Mouse (Mus musculus): Measurements from ENCODE around the gene Olfr1406.
"Not testable (repeated sequence)": the region's sequence is repeated elsewhere in the genome, so short reads cannot be mapped to it uniquely, and the experiment has no call there.

The Olfr1406 gene

DNA sequence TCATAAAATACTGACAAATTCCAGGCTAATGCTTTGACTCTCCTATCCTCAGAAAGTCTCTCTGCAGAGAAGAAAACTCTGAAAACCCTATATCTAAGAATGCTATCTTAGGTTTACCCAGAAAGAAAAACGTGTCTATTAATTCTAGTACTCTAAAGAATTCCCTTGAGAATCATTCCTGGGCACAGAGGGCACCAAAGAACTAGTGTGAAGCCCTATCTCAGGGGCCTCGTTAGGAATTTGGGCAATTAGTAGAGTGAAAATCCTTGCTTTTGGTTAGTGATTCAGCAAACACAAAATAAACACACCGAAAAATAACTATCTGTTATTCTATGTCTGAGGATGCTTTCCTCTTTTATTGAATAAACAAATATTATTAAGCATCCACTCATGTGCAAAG lies at the start of gene Olfr1406:
Olfr1406 (minus strand) TSS at position 101 of the 400 bp plus-strand sequence.
- DNase-seq (ENCODE audit: low read depth), result no peak

GRCm38 (mm10) chr1:173237004-173237403 lies 46.6 kb upstream of the Olfr1406 start:
- not testable (repeated sequence) for DNase-seq (ENCODE audit: low read depth)

GRCm38 (mm10) chr1:173227081-173227480 lies 36.6 kb upstream of the Olfr1406 start, which contains the start of gene Fcer1a:
Gene Fcer1a, minus strand, starts transcription at chr1:173227214.
- DNase-seq (ENCODE audit: low read depth), result no peak

DNA sequence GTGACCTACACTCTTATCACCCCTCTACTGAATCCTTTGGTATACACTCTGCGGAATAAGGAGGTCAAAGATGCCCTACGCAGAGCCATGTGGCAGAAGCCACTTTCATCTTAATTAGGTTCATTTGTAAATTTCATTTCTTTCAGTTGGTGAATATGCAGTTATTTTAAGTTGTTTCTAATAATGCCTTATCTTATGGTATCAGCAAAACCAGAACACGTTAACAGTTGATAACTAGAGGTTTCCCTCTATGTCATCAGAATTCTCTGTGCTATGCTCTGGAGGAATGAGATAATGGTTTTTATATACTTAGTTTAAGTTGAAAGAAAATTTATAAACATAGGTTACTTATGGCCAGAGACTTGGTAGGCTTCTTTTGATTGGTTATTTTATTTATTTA lies 26.0 kb upstream of the Olfr1406 start:
- DNase-seq (ENCODE audit: low read depth), result no peak

DNA sequence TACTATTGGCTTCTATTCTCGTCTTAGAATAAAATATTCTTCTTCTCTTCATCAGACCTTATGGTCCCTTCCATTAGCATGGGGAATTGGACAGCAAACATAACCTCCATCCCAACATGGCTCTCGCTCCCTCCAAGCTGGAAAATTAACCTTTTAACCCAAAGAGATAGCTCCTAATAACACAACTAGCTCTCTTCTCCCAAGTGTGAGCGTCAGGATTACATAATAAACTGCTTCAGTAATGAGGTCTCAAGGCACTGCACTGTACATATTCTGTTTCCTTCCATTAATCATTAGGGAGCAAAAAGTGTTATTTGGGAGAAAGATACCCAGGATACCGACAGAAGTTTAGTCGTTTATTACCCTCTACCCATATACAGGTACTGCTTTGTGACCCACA lies 21.7 kb upstream of the Olfr1406 start, which contains the start of gene Olfr1404:
Olfr1404 (plus strand) TSS at position 301 of the 400 bp plus-strand sequence.
- DNase-seq (ENCODE audit: low read depth), result no peak

DNA sequence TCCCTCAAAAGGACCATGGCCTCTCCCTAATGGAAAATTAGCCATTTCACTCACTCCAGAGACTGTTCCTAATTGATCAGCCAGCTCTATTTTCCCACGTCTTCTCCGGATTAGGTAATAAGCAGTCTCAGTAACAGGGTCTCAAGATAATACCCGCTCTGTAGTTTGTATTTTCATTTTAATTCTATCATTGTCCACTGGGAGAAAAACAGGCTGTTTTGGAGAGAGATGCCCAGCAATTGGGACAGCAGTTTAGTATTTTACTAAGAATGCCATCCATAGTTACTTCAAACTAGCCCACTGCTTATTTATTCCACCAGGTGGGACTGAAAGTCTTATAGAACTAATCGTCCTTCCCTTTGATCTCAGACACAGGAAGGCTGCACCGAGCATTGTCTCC lies 7.1 kb upstream of the Olfr1406 start, which contains the start of gene Olfr218:
Olfr218 (plus strand) TSS at position 301 of the 400 bp plus-strand sequence.
- no peak for DNase-seq (ENCODE audit: low read depth)

GRCm38 (mm10) chr1:173196359-173196758 lies 5.9 kb upstream of the Olfr1406 start:
- peak; percentile 3 for DNase-seq (ENCODE audit: low read depth)

DNA sequence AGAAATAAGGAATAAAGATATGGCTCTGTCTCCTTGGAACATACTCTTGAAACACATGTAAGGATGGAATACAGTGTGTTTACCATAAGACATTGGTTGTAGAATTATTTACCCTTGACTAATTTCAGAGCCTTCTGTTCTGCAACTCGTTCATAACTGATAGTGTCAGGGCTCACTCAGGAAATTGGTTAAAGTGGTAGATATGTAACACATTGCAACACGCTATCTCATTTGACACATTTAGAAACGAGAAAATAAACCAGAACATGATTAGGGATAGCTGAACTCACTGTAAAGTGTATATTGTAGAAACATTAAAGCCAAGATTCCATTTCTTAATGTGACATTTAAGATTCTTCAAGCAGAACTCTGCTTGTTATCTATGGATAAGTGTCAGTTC lies 1.6 kb upstream of the Olfr1406 start:
- DNase-seq (ENCODE audit: low read depth), result no peak

DNA sequence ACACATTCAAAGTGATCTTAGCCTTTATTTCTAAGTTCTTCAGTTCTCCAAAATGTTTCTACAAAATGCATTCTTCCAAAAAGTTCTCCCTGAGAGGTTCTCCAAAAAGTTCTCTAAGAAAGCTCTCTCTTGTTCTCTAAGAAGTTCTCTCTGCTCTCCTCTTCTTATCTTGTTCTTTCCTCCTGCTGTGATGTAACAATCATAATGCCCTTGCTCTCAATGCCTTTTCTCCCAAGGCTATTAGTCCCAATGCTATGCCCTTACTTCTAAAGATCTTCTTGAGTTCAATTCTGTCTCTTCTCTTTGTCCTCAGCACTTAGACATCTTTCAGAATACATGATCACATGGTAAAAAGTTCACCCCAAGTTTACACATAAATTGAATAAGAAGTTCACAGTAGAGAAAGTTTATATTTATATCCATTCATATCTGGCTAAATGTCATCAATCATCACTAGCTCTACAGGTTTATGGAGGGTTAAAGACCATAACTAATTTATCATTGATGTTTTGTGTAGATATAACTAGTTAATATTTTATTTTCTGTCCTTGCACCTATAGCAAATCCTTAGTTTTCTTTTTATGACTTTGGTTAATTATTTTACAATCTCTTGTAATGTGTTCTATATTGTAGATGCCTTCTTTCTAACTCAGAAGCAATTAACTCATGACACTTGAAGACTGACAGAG lies 16.1 kb downstream of the Olfr1406 start:
- DNase-seq (ENCODE audit: low read depth), result no peak

DNA sequence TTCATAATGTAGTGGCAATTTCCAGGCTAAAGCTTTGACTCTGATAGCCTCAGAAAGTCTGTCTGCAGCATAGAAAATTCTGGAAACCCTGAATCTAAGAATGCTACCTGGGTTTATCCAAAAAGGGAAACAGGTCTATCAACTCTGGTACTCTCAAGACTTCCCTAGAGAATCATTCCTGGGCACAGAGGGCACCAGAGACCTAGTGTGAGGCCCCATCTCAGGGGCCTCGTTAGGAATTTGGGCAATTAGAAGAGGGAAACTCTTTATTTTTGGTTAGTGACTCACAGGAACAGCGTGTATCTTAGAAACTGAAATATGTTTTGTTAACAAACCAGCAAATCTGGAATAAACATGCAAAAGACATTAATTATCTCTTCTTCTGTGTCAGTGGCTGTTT lies 53.2 kb downstream of the Olfr1406 start, which contains the start of gene Olfr1408:
Olfr1408 (minus strand) TSS at position 101 of the 400 bp plus-strand sequence.
- DNase-seq (ENCODE audit: low read depth), result no peak
